Mouse (Mus musculus) midbrain, embryonic 10.5 days (tissue): ENCODE data around the gene Tnik. TPM values are rescaled to one million over a fixed set of nuclear protein-coding genes. Genes with fewer than 3 reads are reported as not detected.

Experiments
- DNase-seq: peaks from one replicate; pipeline ENCODE4 v3.0.0-alpha.2; 2017; ENCODE audit warnings: low spot score
- H3K27ac ChIP-seq: fragments of 300-500 bp; sonication (generic); replicated peaks from 2 replicates; pipeline ENCODE4 v1.5.1; 2016; ENCODE audit warnings: mild to moderate bottlenecking
- H3K27me3 ChIP-seq: fragments of 300-500 bp; sonication (generic); 2 replicates; pipeline ENCODE4 v1.6.1; 2016; ENCODE audit warnings: low read depth, mild to moderate bottlenecking; ENCODE audit not compliant: poor library complexity, severe bottlenecking
- H3K36me3 ChIP-seq: fragments of 300-500 bp; sonication (generic); 2 replicates; pipeline ENCODE4 v1.6.1; 2016; ENCODE audit warnings: mild to moderate bottlenecking, moderate library complexity
- H3K4me1 ChIP-seq: fragments of 300-500 bp; sonication (generic); 2 replicates; pipeline ENCODE4 v1.6.1; 2016
- H3K4me3 ChIP-seq: fragments of 300-500 bp; sonication (generic); 2 replicates; pipeline ENCODE4 v1.5.1; 2016; ENCODE audit warnings: mild to moderate bottlenecking, moderate library complexity
- H3K9me3 ChIP-seq: fragments of 300-500 bp; sonication (generic); replicated peaks from 2 replicates; pipeline ENCODE4 v1.6.1; 2016; ENCODE audit warnings: mild to moderate bottlenecking
- WGBS: fragments of 180-500 bp; shearing (Covaris S2); methylation state at CpG from one replicate; pipeline ENCODE4 v1.1.7; 2016; 5-methylcytosine and 5-hydroxymethylcytosine counted together
- polyA plus RNA-seq: library from polyadenylated mRNA; unstranded; fragments of >200 nt; fragmentation: Nextera tagmentation; extraction: Ambion mirVana; gene quantifications from 2 replicates; pipeline ENCODE4 v1.2.1, GENCODE M21; 2016

Gene Tnik
- polyA plus RNA-seq, 1 experiment from 2014 or later: 6.6 TPM

DNA sequence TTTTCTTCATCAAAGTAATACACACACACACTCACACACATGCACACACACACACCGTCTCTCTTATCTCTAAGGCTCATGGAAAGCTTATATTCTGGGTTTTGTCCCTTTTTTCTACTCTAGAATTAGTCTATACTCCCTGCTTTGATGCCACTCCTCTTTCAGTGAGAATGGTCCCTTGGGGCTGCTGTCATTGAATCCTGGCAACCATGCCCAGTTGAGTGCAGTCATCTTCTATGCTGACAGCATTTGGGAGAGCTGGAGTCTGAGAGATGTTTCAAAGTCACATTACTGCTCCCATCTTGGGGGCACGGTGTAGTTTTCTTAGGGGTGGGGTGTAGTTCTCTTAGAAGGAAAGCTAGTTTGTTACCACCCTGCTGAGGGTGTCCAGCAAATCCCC, 6.7 kb downstream of the Tnik start:
- Histone ChIP-seq H3K9me3 (no peaks in the 10 kb centered on the region), H3K4me3 (no peak overlapping the region), H3K27me3 (peaks cover 8% of the 10 kb centered on the region), H3K27ac (no peak overlapping the region), H3K36me3 (no peaks in the 10 kb centered on the region), H3K4me1 (peaks cover 39% of the 10 kb centered on the region)
- WGBS: 61% methylated on average over 2 of the region's 2 CpGs
- DNase-seq: no peak

GRCm38 (mm10) chr3:28271884-28272283, 8.9 kb downstream of the Tnik start:
- no peak overlapping the region for H3K27ac ChIP-seq
- H3K9me3 ChIP-seq: no peaks in the 10 kb centered on the region
- no peak for DNase-seq
- no peaks in the 10 kb centered on the region; the same call in 1 of the 2 replicates for H3K27me3 ChIP-seq
- no peaks in the 10 kb centered on the region for H3K36me3 ChIP-seq
- no peak overlapping the region for H3K4me3 ChIP-seq
- peaks cover 18% of the 10 kb centered on the region for H3K4me1 ChIP-seq

- Histone ChIP-seq H3K4me1 (peaks cover 4% of the 10 kb centered on the region), H3K27ac (no peak overlapping the region), H3K4me3 (no peak overlapping the region), H3K36me3 (no peaks in the 10 kb centered on the region), H3K9me3 (no peaks in the 10 kb centered on the region), H3K27me3 (no peaks in the 10 kb centered on the region)
- WGBS: 90% methylated on average over 4 of the region's 4 CpGs
- no peak for DNase-seq
Measured at GRCm38 (mm10) chr3:28274763-28275162, 11.7 kb downstream of the Tnik start.

DNA sequence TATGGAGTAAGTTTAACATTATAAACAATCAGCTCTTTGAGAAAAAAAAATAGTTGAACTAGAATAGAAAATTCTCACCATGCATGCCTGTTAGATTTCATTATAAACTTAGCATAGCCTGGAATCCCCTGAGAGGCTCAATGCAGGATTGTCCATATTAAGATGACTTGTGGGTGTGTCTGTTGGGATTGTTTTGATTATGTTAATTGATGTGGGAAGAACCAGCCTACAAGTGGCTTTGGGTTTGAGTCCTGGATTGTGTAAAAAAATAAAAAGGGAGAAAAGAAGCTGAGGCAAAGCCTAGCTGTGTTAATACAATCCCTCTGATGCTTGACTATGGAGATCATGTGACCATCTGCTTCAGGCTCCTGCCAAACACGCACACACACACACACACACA, 26.7 kb downstream of the Tnik start:
- H3K4me1 ChIP-seq: no peaks in the 10 kb centered on the region
- 83% methylated on average over 1 of the region's 1 CpGs for WGBS
- H3K27ac ChIP-seq: no peak overlapping the region
- no peaks in the 10 kb centered on the region for H3K36me3 ChIP-seq
- no peaks in the 10 kb centered on the region for H3K9me3 ChIP-seq
- no peaks in the 10 kb centered on the region for H3K27me3 ChIP-seq
- no peak for DNase-seq
- no peak overlapping the region for H3K4me3 ChIP-seq

GRCm38 (mm10) chr3:28301378-28301777, 38.4 kb downstream of the Tnik start:
- 88% methylated on average over 4 of the region's 4 CpGs for WGBS
- DNase-seq: no peak

DNA sequence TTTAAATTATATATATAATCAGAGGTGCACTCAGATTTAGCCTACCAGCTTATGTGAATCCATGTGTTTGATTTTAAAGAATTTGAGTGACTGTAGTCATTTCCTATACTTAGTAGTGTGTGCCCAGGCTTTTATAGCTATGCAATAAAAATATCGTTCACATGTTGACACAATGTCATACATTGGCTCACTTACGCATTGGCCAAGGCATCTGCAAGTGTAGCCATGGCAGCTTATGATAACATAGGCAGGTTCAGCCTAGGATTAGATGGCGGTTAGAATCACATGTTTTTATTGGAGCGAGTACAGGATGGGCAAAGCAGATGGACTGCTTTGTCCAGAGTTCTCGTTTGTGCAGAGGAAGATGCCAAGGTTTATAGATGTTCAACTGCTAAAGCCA, 40.9 kb downstream of the Tnik start:
- H3K4me3 ChIP-seq: no peak overlapping the region
- DNase-seq: no peak
- no peaks in the 10 kb centered on the region for H3K27me3 ChIP-seq
- no peaks in the 10 kb centered on the region for H3K9me3 ChIP-seq
- 91% methylated on average over 5 of the region's 5 CpGs for WGBS
- H3K36me3 ChIP-seq: no peaks in the 10 kb centered on the region
- no peaks in the 10 kb centered on the region for H3K4me1 ChIP-seq
- no peak overlapping the region for H3K27ac ChIP-seq

More at GRCm38 (mm10) chr3:28301378-28301777, 38.4 kb downstream of the Tnik start:
- H3K4me1 ChIP-seq: no peaks in the 10 kb centered on the region
- H3K36me3 ChIP-seq: no peaks in the 10 kb centered on the region
- no peak overlapping the region for H3K4me3 ChIP-seq
- H3K27ac ChIP-seq: no peak overlapping the region
- no peaks in the 10 kb centered on the region for H3K27me3 ChIP-seq
- H3K9me3 ChIP-seq: no peaks in the 10 kb centered on the region

DNA sequence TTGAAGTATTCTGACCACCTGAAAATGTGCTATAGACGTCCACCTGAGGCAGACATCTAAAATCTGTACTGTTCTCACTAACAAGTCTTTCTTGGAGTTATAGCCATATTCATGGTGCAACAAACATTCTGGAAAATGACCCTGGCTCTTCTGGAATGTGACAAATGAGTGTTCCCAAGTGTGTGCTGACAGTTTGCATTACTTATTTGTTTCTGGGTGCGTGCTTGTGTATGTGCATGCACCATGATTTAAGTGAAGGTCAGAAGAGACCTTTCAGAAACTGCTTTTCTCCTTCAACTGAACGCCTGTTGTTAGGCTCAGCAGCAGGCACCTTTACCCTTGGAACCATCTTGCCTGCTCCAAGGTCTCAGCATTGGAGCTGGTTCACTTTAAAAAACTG, 43.8 kb downstream of the Tnik start:
- no peak for DNase-seq
- 89% methylated on average over 3 of the region's 3 CpGs for WGBS
- H3K9me3 ChIP-seq: no peaks in the 10 kb centered on the region
- H3K36me3 ChIP-seq: no peaks in the 10 kb centered on the region
- no peaks in the 10 kb centered on the region for H3K27me3 ChIP-seq
- H3K27ac ChIP-seq: no peak overlapping the region
- H3K4me1 ChIP-seq: no peaks in the 10 kb centered on the region
- H3K4me3 ChIP-seq: no peak overlapping the region

GRCm38 (mm10) chr3:28314438-28314837, 51.4 kb downstream of the Tnik start:
- H3K27ac ChIP-seq: no peak overlapping the region
- H3K4me1 ChIP-seq: no peaks in the 10 kb centered on the region
- no peaks in the 10 kb centered on the region for H3K9me3 ChIP-seq
- H3K27me3 ChIP-seq: no peaks in the 10 kb centered on the region
- DNase-seq: no peak
- no peaks in the 10 kb centered on the region for H3K36me3 ChIP-seq
- WGBS: 89% methylated on average over 2 of the region's 2 CpGs
- H3K4me3 ChIP-seq: no peak overlapping the region

DNA sequence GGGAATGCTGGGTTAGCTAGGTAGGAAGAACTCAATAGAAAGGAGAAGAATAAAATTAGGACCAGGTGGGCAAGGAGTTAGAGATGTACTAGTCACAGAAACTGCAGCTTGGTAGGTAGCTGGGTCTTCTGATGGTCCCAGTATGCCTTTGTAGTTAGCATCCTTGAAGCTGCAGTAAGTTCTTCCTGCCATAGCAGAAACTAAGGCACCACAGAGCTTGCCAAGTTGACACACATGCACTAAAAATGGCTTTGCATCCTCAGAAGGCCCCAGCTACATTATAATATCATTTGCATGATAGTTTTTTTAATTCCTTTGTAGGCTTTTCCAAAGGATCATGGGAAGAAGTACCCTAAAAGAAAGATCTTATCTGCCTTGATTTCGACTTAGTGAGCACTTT, 54.3 kb downstream of the Tnik start:
- 72% methylated on average over 1 of the region's 1 CpGs for WGBS
- no peaks in the 10 kb centered on the region for H3K4me1 ChIP-seq
- no peaks in the 10 kb centered on the region for H3K27me3 ChIP-seq
- DNase-seq: no peak
- H3K27ac ChIP-seq: no peak overlapping the region
- no peaks in the 10 kb centered on the region for H3K9me3 ChIP-seq
- no peaks in the 10 kb centered on the region for H3K36me3 ChIP-seq
- H3K4me3 ChIP-seq: no peak overlapping the region

- DNase-seq: no peak
- H3K27ac ChIP-seq: no peak overlapping the region
- H3K4me3 ChIP-seq: no peak overlapping the region
- H3K9me3 ChIP-seq: no peaks in the 10 kb centered on the region
- no peaks in the 10 kb centered on the region for H3K4me1 ChIP-seq
- H3K36me3 ChIP-seq: no peaks in the 10 kb centered on the region
- H3K27me3 ChIP-seq: no peaks in the 10 kb centered on the region
- 91% methylated on average over 8 of the region's 8 CpGs for WGBS
Measured at GRCm38 (mm10) chr3:28321635-28322034, 58.6 kb downstream of the Tnik start.

DNA sequence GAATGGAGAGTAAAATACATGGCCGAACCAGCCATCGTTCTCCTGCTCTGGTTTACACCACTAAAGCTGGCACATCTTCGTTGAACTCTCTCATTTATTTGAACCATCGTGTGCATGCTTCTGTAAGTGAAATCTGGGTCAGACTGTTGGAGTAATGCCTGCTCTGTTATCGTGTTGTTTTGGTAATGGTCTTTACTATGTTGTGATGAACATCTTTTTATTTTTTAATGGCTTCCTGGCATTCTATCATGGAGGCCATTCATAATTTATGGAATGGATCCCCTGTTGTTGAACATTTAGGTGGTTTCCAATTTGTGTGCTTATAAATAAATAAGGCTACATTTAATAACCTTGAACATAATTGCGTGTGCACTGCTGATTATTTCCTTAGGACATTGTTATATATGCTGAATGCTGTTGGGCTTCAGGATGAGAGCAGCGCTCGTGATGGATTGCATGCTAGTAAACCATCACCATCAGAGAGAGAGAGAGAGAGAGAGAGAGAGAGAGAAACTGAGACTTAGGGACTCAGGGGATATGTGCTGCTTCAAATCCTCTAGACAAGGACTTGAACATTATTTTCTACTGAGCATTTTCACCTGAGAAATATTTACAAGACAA, 62.7 kb downstream of the Tnik start:
- Histone ChIP-seq H3K4me1 (no peaks in the 10 kb centered on the region), H3K9me3 (no peaks in the 10 kb centered on the region), H3K27me3 (no peaks in the 10 kb centered on the region), H3K36me3 (no peaks in the 10 kb centered on the region), H3K27ac (no peak overlapping the region), H3K4me3 (no peak overlapping the region)
- 91% methylated on average over 8 of the region's 8 CpGs for WGBS
- DNase-seq: no peak

GRCm38 (mm10) chr3:28332316-28332715, 69.3 kb downstream of the Tnik start:
- Histone ChIP-seq H3K27me3 (no peaks in the 10 kb centered on the region), H3K9me3 (no peaks in the 10 kb centered on the region), H3K36me3 (no peaks in the 10 kb centered on the region), H3K4me1 (no peaks in the 10 kb centered on the region), H3K4me3 (no peak overlapping the region), H3K27ac (no peak overlapping the region)
- no peak for DNase-seq
- 83% methylated on average over 5 of the region's 5 CpGs for WGBS

DNA sequence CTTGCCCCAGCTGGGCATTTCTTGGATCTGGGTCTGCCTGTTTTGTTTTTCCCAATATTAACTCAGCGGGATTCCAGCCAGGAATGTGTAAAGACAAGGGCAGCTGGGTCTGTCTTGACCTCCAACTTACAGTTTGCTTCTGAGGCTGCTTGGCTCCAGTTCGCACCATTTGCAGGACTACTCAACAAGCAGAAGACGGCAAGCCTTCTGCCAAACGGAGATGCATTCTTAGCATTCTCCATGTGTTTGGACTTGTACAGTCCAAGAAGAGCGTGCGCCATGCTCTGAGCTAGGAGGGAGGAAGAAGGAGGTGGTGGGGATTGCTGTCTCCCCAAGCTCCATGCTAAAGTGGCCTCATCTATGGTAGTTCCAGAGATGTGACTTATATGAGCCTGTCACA, 70.9 kb downstream of the Tnik start:
- Histone ChIP-seq H3K4me3 (no peak overlapping the region), H3K9me3 (no peaks in the 10 kb centered on the region), H3K36me3 (no peaks in the 10 kb centered on the region), H3K27me3 (no peaks in the 10 kb centered on the region), H3K27ac (no peak overlapping the region), H3K4me1 (no peaks in the 10 kb centered on the region)
- DNase-seq: no peak
- 79% methylated on average over 6 of the region's 6 CpGs for WGBS

- Histone ChIP-seq H3K27ac (no peak overlapping the region), H3K4me3 (no peak overlapping the region), H3K4me1 (no peaks in the 10 kb centered on the region), H3K36me3 (no peaks in the 10 kb centered on the region), H3K27me3 (no peaks in the 10 kb centered on the region), H3K9me3 (no peaks in the 10 kb centered on the region)
- DNase-seq: no peak
- WGBS: 92% methylated on average over 1 of the region's 1 CpGs
Measured at GRCm38 (mm10) chr3:28334547-28334946, 71.5 kb downstream of the Tnik start.
